Mouse (Mus musculus) gonadal fat pad, adult 2 months (tissue): ENCODE measurements around the gene Aaed1. TPM values are rescaled to one million over a fixed set of nuclear protein-coding genes. Genes with fewer than 3 reads are reported as not detected.
"Not testable (repeated sequence)": the region's sequence is repeated elsewhere in the genome, so short reads cannot be mapped to it uniquely, and the experiment has no call there.

Source experiments
- DNase-seq: peaks from one replicate; pipeline ENCODE4 v3.0.0-alpha.2; 2012; ENCODE audit warnings: low read depth
- polyA plus RNA-seq: library from polyadenylated mRNA; depleted of rRNA; stranded (reverse); fragments of >200 nt; gene quantifications from 2 replicates; pipeline ENCODE4 v1.2.3, GENCODE M21; 2012

The Aaed1 gene
- polyA plus RNA-seq, 1 experiment, result 13.5 TPM

GRCm38 (mm10) chr13:64309036-64309435 lies 3.5 kb downstream of the Aaed1 start:
- no peak for DNase-seq

- no peak for DNase-seq
These were observed 5.0 kb downstream of the Aaed1 start for GRCm38 (mm10) chr13:64307508-64307907.

GRCm38 (mm10) chr13:64306078-64306477 lies 6.4 kb downstream of the Aaed1 start:
- DNase-seq, result no peak

GRCm38 (mm10) chr13:64299069-64299468 lies 13.4 kb downstream of the Aaed1 start:
- DNase-seq, result no peak

- no peak for DNase-seq
These were observed 25.7 kb downstream of the Aaed1 start for GRCm38 (mm10) chr13:64286791-64287190.

GRCm38 (mm10) chr13:64286321-64286720 lies 26.2 kb downstream of the Aaed1 start:
- DNase-seq, result no peak

- DNase-seq, result no peak
These were observed 27.8 kb downstream of the Aaed1 start for GRCm38 (mm10) chr13:64284676-64285075.

- DNase-seq, result no peak
These were observed 31.6 kb downstream of the Aaed1 start for GRCm38 (mm10) chr13:64280940-64281339.

- DNase-seq, result no peak
These were observed 36.8 kb downstream of the Aaed1 start for GRCm38 (mm10) chr13:64275754-64276127.

GRCm38 (mm10) chr13:64274879-64275753 lies 37.4 kb downstream of the Aaed1 start, which contains the start of gene Cdc14b:
TSS of gene Cdc14b (minus strand) at chr13:64275290.
- no peak for DNase-seq

GRCm38 (mm10) chr13:64273891-64274844 lies 38.3 kb downstream of the Aaed1 start:
- no peak for DNase-seq

GRCm38 (mm10) chr13:64273352-64273751 lies 39.2 kb downstream of the Aaed1 start:
- DNase-seq, result no peak

GRCm38 (mm10) chr13:64268384-64268783 lies 44.1 kb downstream of the Aaed1 start:
- DNase-seq, result no peak

GRCm38 (mm10) chr13:64267151-64267550 lies 45.4 kb downstream of the Aaed1 start:
- no peak for DNase-seq

GRCm38 (mm10) chr13:64264586-64264985 lies 47.9 kb downstream of the Aaed1 start:
- no peak for DNase-seq

- DNase-seq, result no peak
These were observed 52.6 kb downstream of the Aaed1 start for GRCm38 (mm10) chr13:64259903-64260302.

- no peak for DNase-seq
These were observed 54.0 kb downstream of the Aaed1 start for GRCm38 (mm10) chr13:64258516-64258821.

GRCm38 (mm10) chr13:64257814-64258515 lies 54.5 kb downstream of the Aaed1 start:
- no peak for DNase-seq

GRCm38 (mm10) chr13:64257010-64257813 lies 55.3 kb downstream of the Aaed1 start:
- no peak for DNase-seq

GRCm38 (mm10) chr13:64254185-64254584 lies 58.3 kb downstream of the Aaed1 start:
- not testable (repeated sequence) for DNase-seq

- no peak for DNase-seq
These were observed 58.8 kb downstream of the Aaed1 start for GRCm38 (mm10) chr13:64253697-64254096.
